Mouse (Mus musculus): ENCODE data around the gene Gga2. TPM values are rescaled to one million over a fixed set of nuclear protein-coding genes. Genes with fewer than 3 reads are reported as not detected.
A peak's percentile ranks its signal among the peaks of the same experiment; 100 is the strongest.

The Gga2 gene
- polyA plus RNA-seq, 1 experiment from 2014 or later: 40.6 TPM

DNA sequence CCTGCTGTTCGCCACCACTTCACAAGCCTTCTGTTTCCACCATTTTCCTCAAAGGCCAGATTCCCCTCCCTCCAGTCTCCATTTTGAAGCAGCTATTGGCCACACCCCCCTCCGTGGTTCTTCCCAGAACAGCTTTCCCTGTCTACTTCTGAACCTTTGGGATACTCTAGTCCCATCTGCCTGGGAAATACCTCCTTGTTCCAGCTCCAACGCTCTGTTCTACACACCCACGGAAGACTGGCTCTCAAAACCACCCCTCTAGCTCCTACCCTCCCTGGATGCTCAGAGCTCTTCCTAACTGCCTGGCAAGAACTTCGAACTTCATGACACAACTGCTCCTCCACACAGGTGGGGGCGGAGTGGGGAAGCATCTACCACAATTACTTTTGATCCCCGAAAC lies 2.0 kb downstream of the Gga2 start:
- Histone ChIP-seq H3K36me3 (ENCODE audit: control insufficient read depth, insufficient read depth, low read length) (no peaks in the 10 kb centered on the region), H3K4me3 (ENCODE audit: low read depth, low read length) (peak overlapping the region; percentile 8; the same call in 1 of the 2 replicates), H3K9ac (ENCODE audit: low read depth, low read length) (no peak overlapping the region), H3K27ac (ENCODE audit: low read depth, low read length) (peak overlapping the region; percentile 41; the same call in 1 of the 2 replicates), H3K9me3 (replicated peaks; ENCODE audit: control insufficient read depth, low read length) (no peaks in the 10 kb centered on the region), H3K27me3 (ENCODE audit: control insufficient read depth, insufficient read depth, low read length) (no peaks in the 10 kb centered on the region), H3K4me1 (ENCODE audit: control insufficient read depth, insufficient read depth, low read length) (peaks cover 39% of the 10 kb centered on the region), H3K4me2 (peak overlapping the region; percentile 88; the same call in 1 of the 2 replicates)
- whole genome bisulfite sequencing (ENCODE audit: insufficient replicate concordance): 83% methylated on average over 7 of the region's 7 CpGs
- no peak for ATAC-seq (replicated peaks; ENCODE audit: insufficient number of reproducible peaks, low FRiP score, low TSS enrichment)

DNA sequence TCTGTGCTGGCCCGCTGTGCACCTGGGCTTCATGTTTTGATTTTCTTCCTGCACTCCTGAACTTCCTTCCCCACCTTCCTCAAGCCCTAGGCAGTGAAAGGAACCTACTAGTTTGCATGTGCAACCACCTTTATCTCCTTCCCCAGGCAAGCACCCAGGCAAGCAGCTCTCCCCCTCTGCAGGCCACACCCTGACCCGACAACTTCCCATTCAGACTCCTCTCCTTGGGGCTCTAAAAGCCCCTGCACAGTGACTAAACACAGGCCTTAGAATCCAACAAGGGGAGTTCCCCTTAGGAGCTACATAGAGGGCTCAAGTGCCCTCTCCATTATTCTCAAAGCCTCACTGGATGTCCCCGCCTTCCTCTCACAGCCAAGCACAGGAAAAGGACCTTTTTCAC lies 2.8 kb downstream of the Gga2 start:
- H3K9me3 ChIP-seq (replicated peaks; ENCODE audit: control insufficient read depth, low read length): no peaks in the 10 kb centered on the region
- H3K27me3 ChIP-seq (ENCODE audit: control insufficient read depth, insufficient read depth, low read length): no peaks in the 10 kb centered on the region
- H3K4me1 ChIP-seq (ENCODE audit: control insufficient read depth, insufficient read depth, low read length): peaks cover 39% of the 10 kb centered on the region
- H3K9ac ChIP-seq (ENCODE audit: low read depth, low read length): 0 out of 2 replicates have a peak overlapping the region, but pooled peaks have one; percentile 28
- H3K36me3 ChIP-seq (ENCODE audit: control insufficient read depth, insufficient read depth, low read length): no peaks in the 10 kb centered on the region
- peak overlapping the region; percentile 41; the same call in 1 of the 2 replicates for H3K27ac ChIP-seq (ENCODE audit: low read depth, low read length)
- WGBS (ENCODE audit: insufficient replicate concordance): 66% methylated on average over 3 of the region's 3 CpGs
- H3K4me2 ChIP-seq: peak overlapping the region; percentile 88
- ATAC-seq (replicated peaks; ENCODE audit: insufficient number of reproducible peaks, low FRiP score, low TSS enrichment): 0 out of 2 replicates have a peak, but pooled peaks have one; percentile 40
- H3K4me3 ChIP-seq (ENCODE audit: low read depth, low read length): 0 out of 2 replicates have a peak overlapping the region, but pooled peaks have one; percentile 8

- H3K4me2 ChIP-seq: peak overlapping the region; percentile 53
- no peaks in the 10 kb centered on the region for H3K9me3 ChIP-seq (replicated peaks; ENCODE audit: control insufficient read depth, low read length)
- H3K9ac ChIP-seq (ENCODE audit: low read depth, low read length): peak overlapping the region; percentile 29; the same call in 1 of the 2 replicates
- H3K27me3 ChIP-seq (ENCODE audit: control insufficient read depth, insufficient read depth, low read length): no peaks in the 10 kb centered on the region
- H3K4me1 ChIP-seq (ENCODE audit: control insufficient read depth, insufficient read depth, low read length): peaks cover 39% of the 10 kb centered on the region
- peak overlapping the region; percentile 70 for H3K27ac ChIP-seq (ENCODE audit: low read depth, low read length)
- H3K36me3 ChIP-seq (ENCODE audit: control insufficient read depth, insufficient read depth, low read length): peaks cover 9% of the 10 kb centered on the region
- H3K4me3 ChIP-seq (ENCODE audit: low read depth, low read length): no peak overlapping the region
- ATAC-seq (replicated peaks; ENCODE audit: insufficient number of reproducible peaks, low FRiP score, low TSS enrichment): no peak
- WGBS (ENCODE audit: insufficient replicate concordance): 45% methylated on average over 10 of the region's 10 CpGs
Measured at GRCm38 (mm10) chr7:122015734-122016133, 5.3 kb downstream of the Gga2 start.

DNA sequence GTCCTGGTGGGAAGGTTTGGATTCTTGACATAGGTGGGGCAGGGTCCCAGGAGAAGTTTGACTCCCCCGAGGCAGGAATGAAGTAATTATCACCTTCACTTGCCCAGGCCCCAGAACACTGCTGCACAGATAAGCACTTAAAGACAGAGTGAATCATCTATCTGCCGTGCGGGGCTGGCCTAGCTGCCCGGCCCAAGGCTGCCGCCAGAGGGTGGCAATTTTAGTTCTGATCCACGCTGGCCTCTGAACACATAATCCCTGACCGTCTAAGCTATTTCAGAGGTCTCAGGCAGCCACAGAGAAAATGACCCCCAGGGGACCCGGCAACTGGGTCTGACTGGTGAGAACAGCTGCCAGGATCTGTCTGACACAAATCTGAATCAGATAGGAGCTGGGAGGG lies 5.9 kb downstream of the Gga2 start:
- peaks cover 39% of the 10 kb centered on the region for H3K4me1 ChIP-seq (ENCODE audit: control insufficient read depth, insufficient read depth, low read length)
- no peaks in the 10 kb centered on the region for H3K27me3 ChIP-seq (ENCODE audit: control insufficient read depth, insufficient read depth, low read length)
- 18% methylated on average over 8 of the region's 8 CpGs for WGBS (ENCODE audit: insufficient replicate concordance)
- peaks cover 14% of the 10 kb centered on the region for H3K36me3 ChIP-seq (ENCODE audit: control insufficient read depth, insufficient read depth, low read length)
- H3K4me2 ChIP-seq: peak overlapping the region; percentile 53
- H3K9ac ChIP-seq (ENCODE audit: low read depth, low read length): peak overlapping the region; percentile 29; the same call in 1 of the 2 replicates
- no peaks in the 10 kb centered on the region for H3K9me3 ChIP-seq (replicated peaks; ENCODE audit: control insufficient read depth, low read length)
- H3K4me3 ChIP-seq (ENCODE audit: low read depth, low read length): no peak overlapping the region
- H3K27ac ChIP-seq (ENCODE audit: low read depth, low read length): peak overlapping the region; percentile 70
- no peak; the same call in 1 of the 2 replicates for ATAC-seq (replicated peaks; ENCODE audit: insufficient number of reproducible peaks, low FRiP score, low TSS enrichment)

- peaks cover 22% of the 10 kb centered on the region for H3K36me3 ChIP-seq (ENCODE audit: control insufficient read depth, insufficient read depth, low read length)
- no peaks in the 10 kb centered on the region for H3K9me3 ChIP-seq (replicated peaks; ENCODE audit: control insufficient read depth, low read length)
- H3K4me1 ChIP-seq (ENCODE audit: control insufficient read depth, insufficient read depth, low read length): peaks cover 23% of the 10 kb centered on the region
- ATAC-seq (replicated peaks; ENCODE audit: insufficient number of reproducible peaks, low FRiP score, low TSS enrichment): no peak
- H3K27me3 ChIP-seq (ENCODE audit: control insufficient read depth, insufficient read depth, low read length): no peaks in the 10 kb centered on the region
- WGBS (ENCODE audit: insufficient replicate concordance): 65% methylated on average over 10 of the region's 10 CpGs
- H3K27ac ChIP-seq (ENCODE audit: low read depth, low read length): no peak overlapping the region
- H3K4me3 ChIP-seq (ENCODE audit: low read depth, low read length): no peak overlapping the region
- H3K9ac ChIP-seq (ENCODE audit: low read depth, low read length): no peak overlapping the region
- no peak overlapping the region for H3K4me2 ChIP-seq
Measured at GRCm38 (mm10) chr7:122012949-122013348, 8.1 kb downstream of the Gga2 start.

DNA sequence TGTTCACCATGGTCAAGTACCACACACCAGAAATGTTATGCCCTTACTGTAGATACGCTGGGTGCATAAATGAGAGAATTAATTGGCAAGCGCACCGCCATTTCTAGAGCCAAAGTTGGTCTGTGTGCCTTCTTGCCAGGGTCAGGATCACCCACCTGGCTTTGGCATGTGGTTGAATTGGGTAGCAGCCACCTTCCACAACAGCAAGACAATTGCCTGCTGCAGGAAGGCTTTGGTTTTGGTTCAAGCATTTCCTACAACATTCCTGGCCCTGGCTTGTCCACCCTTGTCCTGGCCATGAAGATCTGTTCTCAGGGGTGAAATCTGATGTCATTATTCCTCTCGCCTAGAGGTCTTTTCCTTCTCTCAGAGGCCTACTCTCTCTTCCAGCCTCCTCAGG lies 8.7 kb downstream of the Gga2 start:
- WGBS (ENCODE audit: insufficient replicate concordance): 96% methylated on average over 4 of the region's 4 CpGs
- Histone ChIP-seq H3K9ac (ENCODE audit: low read depth, low read length) (no peak overlapping the region), H3K36me3 (ENCODE audit: control insufficient read depth, insufficient read depth, low read length) (peaks cover 22% of the 10 kb centered on the region), H3K9me3 (replicated peaks; ENCODE audit: control insufficient read depth, low read length) (no peaks in the 10 kb centered on the region), H3K27ac (ENCODE audit: low read depth, low read length) (no peak overlapping the region), H3K4me2 (no peak overlapping the region), H3K4me3 (ENCODE audit: low read depth, low read length) (no peak overlapping the region), H3K27me3 (ENCODE audit: control insufficient read depth, insufficient read depth, low read length) (no peaks in the 10 kb centered on the region), H3K4me1 (ENCODE audit: control insufficient read depth, insufficient read depth, low read length) (peaks cover 23% of the 10 kb centered on the region)
- no peak for ATAC-seq (replicated peaks; ENCODE audit: insufficient number of reproducible peaks, low FRiP score, low TSS enrichment)

DNA sequence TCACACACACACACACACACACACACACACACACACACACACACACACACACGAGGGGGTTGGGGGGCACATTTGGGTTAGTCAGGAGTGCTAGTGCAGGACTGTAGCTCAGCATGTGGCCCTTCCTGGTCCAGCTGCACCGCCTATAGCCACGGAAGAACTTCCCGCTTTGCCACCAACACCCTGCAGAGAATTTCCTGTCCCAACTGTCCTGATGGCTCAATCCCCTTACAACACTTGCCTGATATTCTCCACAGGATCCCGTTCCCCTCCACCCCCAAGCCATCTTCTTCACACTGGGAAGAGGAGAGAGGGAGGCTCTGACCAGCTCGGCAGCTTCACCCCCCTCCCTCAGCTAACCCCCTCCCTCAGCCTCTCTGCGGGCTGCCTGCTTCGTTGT lies 20.6 kb downstream of the Gga2 start:
- 63% methylated on average over 8 of the region's 8 CpGs for WGBS (ENCODE audit: insufficient replicate concordance)

GRCm38 (mm10) chr7:121995961-121996360 lies 25.1 kb downstream of the Gga2 start:
- H3K9me3 ChIP-seq (replicated peaks; ENCODE audit: control insufficient read depth, low read length): no peaks in the 10 kb centered on the region
- H3K27ac ChIP-seq (ENCODE audit: low read depth, low read length): no peak overlapping the region
- H3K36me3 ChIP-seq (ENCODE audit: control insufficient read depth, insufficient read depth, low read length): peaks cover 52% of the 10 kb centered on the region
- WGBS (ENCODE audit: insufficient replicate concordance): 86% methylated on average over 5 of the region's 5 CpGs
- no peak overlapping the region for H3K9ac ChIP-seq (ENCODE audit: low read depth, low read length)
- no peaks in the 10 kb centered on the region for H3K4me1 ChIP-seq (ENCODE audit: control insufficient read depth, insufficient read depth, low read length)
- H3K4me2 ChIP-seq: no peak overlapping the region
- no peak for ATAC-seq (replicated peaks; ENCODE audit: insufficient number of reproducible peaks, low FRiP score, low TSS enrichment)
- H3K4me3 ChIP-seq (ENCODE audit: low read depth, low read length): no peak overlapping the region
- no peaks in the 10 kb centered on the region for H3K27me3 ChIP-seq (ENCODE audit: control insufficient read depth, insufficient read depth, low read length)

More for the DNA sequence above, 20.6 kb downstream of the Gga2 start:
- H3K36me3 ChIP-seq (ENCODE audit: control insufficient read depth, insufficient read depth, low read length): peaks cover 42% of the 10 kb centered on the region
- H3K27ac ChIP-seq (ENCODE audit: low read depth, low read length): no peak overlapping the region
- no peak overlapping the region for H3K4me3 ChIP-seq (ENCODE audit: low read depth, low read length)
- H3K4me1 ChIP-seq (ENCODE audit: control insufficient read depth, insufficient read depth, low read length): no peaks in the 10 kb centered on the region
- no peaks in the 10 kb centered on the region for H3K9me3 ChIP-seq (replicated peaks; ENCODE audit: control insufficient read depth, low read length)
- H3K4me2 ChIP-seq: no peak overlapping the region
- no peaks in the 10 kb centered on the region for H3K27me3 ChIP-seq (ENCODE audit: control insufficient read depth, insufficient read depth, low read length)
- H3K9ac ChIP-seq (ENCODE audit: low read depth, low read length): no peak overlapping the region
- ATAC-seq (replicated peaks; ENCODE audit: insufficient number of reproducible peaks, low FRiP score, low TSS enrichment): no peak

DNA sequence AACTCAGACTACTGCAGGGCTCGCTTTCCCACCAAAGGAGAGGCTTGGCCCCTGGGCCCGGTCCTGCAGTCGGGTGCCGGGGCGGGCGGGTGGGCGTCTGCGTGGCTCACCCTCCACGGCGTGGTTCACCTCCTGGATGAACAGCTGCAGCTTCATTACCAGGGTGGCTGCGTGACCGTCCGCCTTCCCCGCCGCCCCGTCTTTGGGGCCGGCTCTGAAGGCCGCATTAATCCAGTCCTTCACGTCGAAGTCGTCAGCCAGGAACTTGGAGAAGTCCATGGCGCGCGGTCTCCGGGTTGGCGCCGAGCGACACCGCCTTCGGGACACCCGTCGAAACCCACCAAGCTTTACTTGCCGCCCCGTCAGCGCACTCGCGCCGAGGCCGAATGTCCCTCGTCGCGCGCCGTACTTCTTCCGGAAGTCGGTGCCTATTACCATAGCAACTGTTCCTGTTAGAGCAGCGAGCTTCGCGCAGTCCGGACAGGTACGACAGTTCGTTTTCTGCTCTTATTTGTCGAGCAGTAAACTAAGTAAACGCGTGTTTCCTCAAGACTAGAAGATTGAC lies 39.6 kb downstream of the Gga2 start, which contains the start of gene Cog7:
Cog7 (minus strand) TSS at position 405 of the 565 bp plus-strand sequence.
- Histone ChIP-seq H3K9me3 (replicated peaks; ENCODE audit: control insufficient read depth, low read length) (no peaks in the 10 kb centered on the region), H3K36me3 (ENCODE audit: control insufficient read depth, insufficient read depth, low read length) (no peaks in the 10 kb centered on the region), H3K27me3 (ENCODE audit: control insufficient read depth, insufficient read depth, low read length) (no peaks in the 10 kb centered on the region), H3K4me2 (peak within 1 kb of the TSS; percentile 70), H3K4me3 (ENCODE audit: low read depth, low read length) (peak within 1 kb of the TSS; percentile 72), H3K27ac (ENCODE audit: low read depth, low read length) (no peak within 1 kb of the TSS), H3K4me1 (ENCODE audit: control insufficient read depth, insufficient read depth, low read length) (no peaks in the 10 kb centered on the region), H3K9ac (ENCODE audit: low read depth, low read length) (peak within 1 kb of the TSS; percentile 77)
- peak; percentile 73 for ATAC-seq (replicated peaks; ENCODE audit: insufficient number of reproducible peaks, low FRiP score, low TSS enrichment)
- under 1% methylated on average over 55 of the region's 55 CpGs for WGBS (ENCODE audit: insufficient replicate concordance)
